Mouse (Mus musculus): ENCODE measurements at regions not wholly inside any gene's neighbourhood (a gene's known extent, or its start where the extent isn't known, plus 50 kb on each side); places are given as distances from the start of the nearest gene placed in this dataset.
A peak's percentile ranks its signal among the peaks of the same experiment; 100 is the strongest.
"Not testable (repeated sequence)": the region's sequence is repeated elsewhere in the genome, so short reads cannot be mapped to it uniquely, and the experiment has no call there.

DNA sequence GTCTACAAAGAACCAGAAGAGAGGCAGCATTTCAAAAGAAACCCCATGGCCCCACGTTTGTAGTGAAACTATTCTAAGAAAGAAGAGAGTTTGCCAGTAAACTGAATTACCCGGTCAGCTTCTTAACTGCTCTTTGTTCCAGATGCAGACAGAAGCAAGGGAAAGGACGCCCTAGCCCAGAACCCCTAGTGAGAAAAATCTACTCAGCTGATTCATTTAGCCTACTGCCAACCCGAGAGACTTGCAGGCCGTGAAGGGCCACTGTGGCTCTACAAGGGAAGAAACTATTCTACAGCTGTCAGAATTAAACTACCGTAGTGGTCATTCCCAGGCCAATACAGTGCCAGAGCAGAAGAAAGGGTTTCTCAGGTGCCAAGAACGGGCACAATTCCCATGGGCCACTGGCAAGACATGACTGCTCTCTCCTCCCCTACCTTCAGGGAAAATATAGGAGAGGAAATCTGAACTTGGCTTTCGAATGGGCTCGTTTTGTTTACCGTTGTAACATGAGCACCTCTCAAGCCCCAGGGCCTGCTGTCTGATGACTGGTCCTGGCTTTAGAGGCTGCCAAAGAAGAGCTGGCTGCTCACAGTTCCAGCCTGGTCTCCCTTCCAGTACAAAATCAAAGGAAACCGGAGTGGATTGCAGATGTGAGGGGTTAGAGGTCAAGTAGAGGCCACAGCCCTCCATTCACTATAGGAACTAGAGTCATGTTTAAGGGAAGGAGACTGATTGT, 111.7 kb upstream of the Dlg1 start:
- DNase-seq: no peak
- intact Hi-C loops (cut with DNase I): no loop called here

- no peak for DNase-seq
- intact Hi-C loops (cut with DNase I): no loop called here
Observed at GRCm38 (mm10) chr16:31553361-31554146, 109.7 kb upstream of the Dlg1 start.

- DNase-seq: no peak
- intact Hi-C loops (cut with DNase I): no loop called here
Observed at GRCm38 (mm10) chr16:31560426-31560825, 102.8 kb upstream of the Dlg1 start.

DNA sequence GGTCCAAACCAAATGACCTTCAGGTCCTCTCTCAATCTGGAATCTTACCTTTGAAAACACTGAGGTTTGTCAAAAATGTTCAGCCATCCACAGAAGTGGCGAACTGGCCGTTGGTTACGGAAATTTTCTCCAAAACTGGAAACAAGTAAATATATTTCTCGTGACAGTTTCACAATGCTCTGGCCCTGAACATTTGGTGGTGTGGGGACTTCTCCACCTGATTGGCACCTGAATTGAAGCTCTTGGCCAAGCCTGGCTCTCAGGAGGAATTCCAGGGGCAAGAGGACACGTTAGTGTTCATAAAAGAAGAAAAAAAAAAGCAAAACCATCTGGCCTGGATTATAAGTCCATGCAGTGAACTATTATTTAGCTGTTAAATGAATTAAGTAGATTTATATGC, 98.3 kb upstream of the Dlg1 start:
- intact Hi-C loops (cut with DNase I): no loop called here
- no peak for DNase-seq

DNA sequence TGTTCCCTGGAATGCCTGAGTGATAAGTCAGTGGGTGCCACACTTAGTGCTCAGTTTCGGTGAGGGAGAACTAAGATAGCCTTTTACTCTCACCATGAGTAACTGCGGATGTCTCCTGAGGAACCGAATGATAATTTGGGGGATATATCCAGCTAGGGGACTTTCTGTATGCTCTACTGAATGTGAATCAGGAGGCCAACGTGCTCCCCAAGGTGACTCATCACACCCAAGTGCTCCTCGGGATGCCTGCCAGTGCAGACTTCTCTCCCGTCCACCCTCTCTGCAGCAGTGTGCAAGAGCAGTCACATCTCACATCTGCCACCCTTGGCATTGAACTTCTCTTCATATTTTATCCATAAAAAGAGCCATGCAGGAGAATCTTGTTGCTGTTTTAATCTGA, 94.9 kb upstream of the Dlg1 start:
- intact Hi-C loops (cut with DNase I): no loop called here
- no peak for DNase-seq

DNA sequence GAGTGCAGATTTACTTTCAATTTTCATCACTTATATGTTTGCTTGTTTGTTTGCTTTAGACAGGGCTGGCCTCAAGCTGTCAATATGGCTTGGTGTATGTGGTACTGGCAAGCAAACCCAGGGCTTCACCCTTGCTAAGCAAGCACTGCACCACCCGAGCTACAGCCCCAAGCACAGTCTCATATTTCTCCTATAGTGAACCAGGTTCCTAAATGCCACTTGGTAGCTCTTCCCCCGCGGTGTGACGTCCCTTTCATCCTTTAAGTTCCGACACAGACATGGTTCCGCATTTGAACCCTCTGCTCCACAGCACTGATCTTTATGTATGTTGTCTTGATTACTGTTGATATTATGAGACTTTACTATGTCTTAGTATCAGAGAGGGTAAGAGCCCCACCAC, 93.4 kb upstream of the Dlg1 start:
- intact Hi-C loops (cut with DNase I): no loop called here
- DNase-seq: no peak

GRCm38 (mm10) chr16:31570311-31571139, 92.7 kb upstream of the Dlg1 start:
- peak; percentile 35 to 59 for DNase-seq
- intact Hi-C loops (cut with DNase I): no loop called here

DNA sequence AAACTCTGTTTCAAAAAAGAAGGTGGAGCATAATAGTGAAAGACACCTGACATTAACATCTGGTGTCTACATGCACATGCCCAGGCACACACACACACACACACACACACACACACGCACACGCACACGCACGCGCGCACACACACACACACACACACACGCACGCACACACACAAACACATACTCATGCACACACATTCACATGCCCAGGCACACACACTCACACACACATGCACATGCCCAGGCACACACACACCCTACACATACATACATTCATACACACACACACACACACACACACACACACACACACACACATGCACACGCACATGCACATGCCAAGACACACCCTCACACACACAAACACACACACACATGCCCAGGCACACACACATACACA, 89.4 kb upstream of the Dlg1 start:
- intact Hi-C loops (cut with DNase I); DNase-seq: not testable (repeated sequence)

DNA sequence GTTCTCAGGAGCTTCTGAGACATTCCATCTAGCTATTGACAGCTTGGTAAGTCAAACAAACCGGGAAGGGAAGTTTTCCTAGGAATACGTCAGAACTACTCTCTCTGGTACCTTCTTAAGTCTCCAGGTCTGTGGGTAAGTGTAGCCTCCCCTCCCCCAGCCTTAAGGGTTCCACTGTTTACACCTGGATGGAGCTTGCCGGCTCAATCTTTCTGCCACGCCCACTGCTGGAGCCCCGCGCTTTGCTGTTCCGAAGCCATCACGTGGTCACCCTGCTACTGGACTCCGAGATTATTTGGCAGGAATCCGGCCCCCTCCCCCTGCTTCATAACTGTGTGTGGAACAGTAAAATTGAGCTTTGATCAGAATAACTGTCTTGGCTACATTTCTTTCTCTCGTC, 87.6 kb upstream of the Dlg1 start:
- intact Hi-C loops (cut with DNase I); DNase-seq: not testable (repeated sequence)

DNA sequence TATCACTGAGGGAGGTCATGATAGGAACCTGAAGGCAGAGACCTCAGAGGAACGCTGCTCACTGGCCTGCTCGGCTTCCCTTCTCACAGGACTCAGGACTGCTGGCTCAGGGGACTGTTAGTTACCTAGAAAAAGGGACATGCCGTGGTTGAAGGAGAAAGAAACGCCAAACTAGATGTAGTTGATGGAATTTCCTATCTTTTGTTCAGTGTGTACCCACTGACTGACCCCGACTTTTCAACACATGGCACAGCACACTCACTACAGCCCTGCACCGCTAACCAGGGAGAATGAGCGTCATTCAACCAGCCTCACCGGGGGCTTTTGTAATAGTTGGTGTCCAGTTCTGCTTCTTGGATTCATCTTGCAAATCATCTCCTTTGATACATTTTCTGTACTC, 86.8 kb upstream of the Dlg1 start:
- DNase-seq: no peak
- intact Hi-C loops (cut with DNase I): no loop called here

DNA sequence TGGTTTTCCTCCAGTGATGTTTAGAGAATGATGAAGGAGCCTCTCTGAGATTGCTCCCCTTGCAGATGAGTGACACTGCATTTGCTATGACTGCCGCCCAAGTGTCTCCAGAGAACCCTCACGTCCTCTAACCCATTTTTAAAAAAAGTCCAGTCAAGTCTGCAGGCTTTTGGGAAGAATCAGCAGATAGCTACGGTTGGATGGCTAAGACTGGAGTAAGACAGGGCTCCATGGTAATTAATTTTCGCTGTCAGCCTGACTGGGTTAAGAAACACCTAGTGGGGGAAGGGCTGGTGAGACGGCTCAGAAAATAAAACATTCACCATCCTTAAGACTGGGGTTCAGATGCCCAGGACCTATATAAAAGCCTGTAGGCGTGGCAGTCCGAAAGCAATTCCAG, 85.9 kb upstream of the Dlg1 start:
- no peak for DNase-seq
- intact Hi-C loops (cut with DNase I): no loop called here

DNA sequence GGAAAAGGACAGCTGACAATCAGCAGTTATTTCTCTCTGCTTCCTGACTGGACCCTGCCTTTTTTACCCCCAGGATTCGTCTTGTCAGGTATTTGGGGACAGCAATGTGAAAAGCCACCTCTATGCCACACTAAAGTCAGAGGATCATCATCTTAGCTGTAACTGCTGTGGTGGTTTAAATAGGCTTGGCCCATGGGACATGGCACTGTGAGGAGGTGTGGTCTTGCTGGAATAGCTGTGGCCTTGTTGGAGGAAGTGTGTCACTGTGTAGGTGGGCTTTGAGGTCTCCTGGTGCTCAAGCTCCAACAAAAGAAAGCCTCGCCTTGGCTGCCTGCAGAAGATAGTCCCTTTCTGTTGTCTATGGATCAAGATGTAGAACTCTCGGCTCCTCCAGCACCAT, 83.9 kb upstream of the Dlg1 start:
- intact Hi-C loops (cut with DNase I): no loop called here
- DNase-seq: no peak

DNA sequence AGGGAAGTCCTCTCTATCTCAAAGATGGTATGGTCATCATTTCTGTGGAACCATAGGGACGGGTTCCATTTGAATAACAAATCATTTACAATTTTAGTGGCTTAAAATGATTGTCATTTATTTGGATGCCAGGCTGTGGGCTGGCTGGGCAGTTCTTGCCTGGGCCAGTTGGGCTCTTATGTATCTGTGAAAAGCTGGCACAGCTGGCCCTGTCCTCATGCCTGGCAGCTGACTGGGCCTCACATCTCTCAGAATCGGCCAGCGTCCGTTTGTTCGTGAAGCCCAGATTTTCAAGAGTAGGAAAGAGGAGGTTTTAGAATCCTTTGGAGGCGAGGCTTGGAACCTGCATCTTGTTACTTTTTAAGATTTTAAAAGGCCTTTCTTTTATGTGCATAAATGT, 82.5 kb upstream of the Dlg1 start:
- intact Hi-C loops (cut with DNase I): no loop called here
- no peak for DNase-seq

GRCm38 (mm10) chr16:31582885-31583284, 80.4 kb upstream of the Dlg1 start:
- DNase-seq: no peak
- intact Hi-C loops (cut with DNase I): no loop called here

- no peak for DNase-seq
- intact Hi-C loops (cut with DNase I): no loop called here
Observed at GRCm38 (mm10) chr16:31583627-31584026, 79.6 kb upstream of the Dlg1 start.

DNA sequence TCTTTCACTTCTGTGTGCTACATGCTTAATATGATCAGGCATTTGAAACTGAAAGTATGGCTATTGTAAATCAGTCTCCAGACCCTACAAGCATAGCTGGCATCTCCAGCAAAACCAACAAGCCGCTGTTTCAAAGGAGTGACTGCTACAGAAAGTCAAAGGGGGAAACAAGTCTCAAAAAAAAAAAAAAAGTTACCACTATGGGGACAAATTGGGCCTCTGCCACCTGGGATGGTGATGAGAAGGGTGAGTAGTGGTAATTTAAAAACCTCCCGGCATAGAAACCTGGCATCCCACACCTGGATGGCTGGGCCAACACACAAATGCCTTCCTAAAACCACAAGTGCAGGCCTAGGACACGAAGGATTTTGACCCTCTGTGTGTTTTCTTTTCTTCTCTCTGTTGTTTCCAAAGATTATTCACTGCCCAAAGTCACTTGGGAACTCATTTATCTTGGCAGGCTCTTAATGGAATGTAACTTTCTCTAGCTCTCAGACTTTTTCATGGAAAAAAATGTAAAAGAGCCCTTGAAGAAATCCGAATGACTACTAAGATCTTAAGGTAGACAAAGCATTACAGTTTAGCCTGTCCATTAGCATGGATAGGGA, 78.9 kb upstream of the Dlg1 start:
- DNase-seq: peak in 1 of 2 experiments; percentile 10
- intact Hi-C loops (cut with DNase I): no loop called here

DNA sequence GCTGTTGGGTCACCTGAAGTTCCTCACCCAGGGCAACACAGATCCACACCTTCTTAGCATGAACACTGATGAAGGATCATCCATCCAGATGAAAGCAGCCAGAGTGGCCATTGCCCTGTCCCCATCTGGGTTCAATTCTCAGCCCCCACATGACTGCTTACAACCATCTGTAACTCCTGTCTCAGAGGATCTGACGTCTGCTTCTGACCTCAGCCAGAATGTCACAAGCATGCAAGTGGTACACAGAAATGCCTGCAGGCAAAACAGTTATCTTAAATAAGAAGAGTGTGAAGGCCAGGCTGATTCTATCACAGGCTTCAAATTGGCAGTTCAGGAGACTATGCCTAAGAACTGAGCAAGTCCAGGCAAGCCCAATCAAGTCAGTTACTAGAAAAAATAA, 76.2 kb upstream of the Dlg1 start:
- DNase-seq: no peak
- intact Hi-C loops (cut with DNase I): no loop called here

DNA sequence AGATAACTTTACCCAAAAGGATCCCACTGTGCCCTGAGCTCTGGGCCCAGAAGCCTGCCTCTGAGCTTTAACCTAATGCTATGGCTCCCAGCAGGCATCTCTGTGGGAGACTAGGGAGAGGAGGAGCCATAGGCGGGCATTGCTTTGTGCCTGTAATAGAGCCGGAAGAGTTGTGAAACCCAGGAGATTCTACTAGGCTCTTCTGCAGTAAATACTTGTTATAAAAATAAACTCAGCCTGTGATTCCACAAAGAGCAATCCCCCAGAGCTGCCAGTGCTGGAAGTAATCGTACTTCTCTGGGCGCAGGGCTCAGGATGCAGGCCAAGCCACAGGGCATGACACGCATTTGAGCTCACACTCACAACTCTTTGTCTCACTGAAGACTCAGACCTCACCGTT, 73.7 kb upstream of the Dlg1 start:
- peak; percentile 36 to 42 for DNase-seq
- intact Hi-C loops (cut with DNase I): no loop called here

DNA sequence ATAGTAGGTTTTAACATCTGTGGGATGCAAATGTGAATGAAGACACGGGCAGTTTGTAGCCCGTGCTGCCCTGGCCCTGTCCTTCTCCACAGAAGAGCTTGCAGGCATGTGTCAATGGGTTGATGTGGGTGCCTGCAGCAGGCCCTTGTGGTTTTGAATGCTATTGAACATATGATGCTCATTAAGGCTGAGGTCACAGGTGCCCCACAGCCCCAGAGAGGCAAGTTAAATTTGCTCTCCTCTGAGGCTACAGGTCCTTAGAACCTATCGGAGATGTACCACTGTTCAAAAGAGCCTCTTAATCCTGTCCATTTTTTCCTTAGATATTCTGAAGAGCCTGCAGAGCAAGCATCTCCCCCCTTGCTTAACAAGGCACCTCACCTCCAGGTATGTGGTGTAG, 71.7 kb upstream of the Dlg1 start:
- intact Hi-C loops (cut with DNase I): no loop called here
- DNase-seq: no peak

DNA sequence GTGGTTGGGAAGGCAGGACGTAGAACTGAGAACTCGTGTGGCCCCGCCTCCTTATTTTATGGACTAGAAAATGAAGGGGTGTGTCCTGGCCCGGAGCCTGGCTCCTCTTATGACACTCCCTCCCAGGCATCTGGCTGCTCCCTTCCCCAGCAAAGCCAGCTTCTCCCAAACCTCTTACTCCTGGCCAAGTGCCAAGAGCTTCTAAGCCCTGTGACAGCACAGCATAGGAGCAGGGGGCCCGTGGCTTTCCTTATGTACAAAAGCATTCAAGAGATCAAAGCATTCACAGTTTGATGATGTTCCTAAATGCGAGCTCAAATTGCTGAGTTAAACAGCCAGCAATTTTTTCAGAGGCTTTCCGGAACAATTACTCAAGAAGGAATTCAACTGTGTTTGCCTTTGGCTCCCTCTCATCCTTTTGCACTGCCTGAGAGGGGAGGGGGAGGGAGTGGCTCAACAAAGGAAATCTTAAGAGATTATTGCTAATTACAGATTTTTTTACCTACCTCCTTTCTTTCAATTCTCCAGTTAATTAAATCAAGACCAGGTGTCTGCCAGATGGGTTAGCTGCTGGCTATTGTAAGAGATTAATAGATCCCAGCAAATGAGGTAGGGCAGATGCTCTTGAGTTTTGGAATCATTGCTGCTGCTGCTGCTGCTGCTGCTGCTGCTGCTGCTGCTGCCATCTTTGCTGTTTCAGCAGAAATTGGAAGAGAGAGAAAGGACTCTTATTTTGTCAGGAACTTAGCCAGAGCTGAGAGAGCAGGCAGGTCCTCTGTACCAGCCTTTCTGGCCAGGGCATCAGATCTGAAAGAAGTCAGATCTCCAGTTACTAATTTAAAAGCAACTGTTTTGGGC, 71.0 kb upstream of the Dlg1 start:
- DNase-seq: no peak
- intact Hi-C loops (cut with DNase I): no loop called here

Measured in gastrocnemius, postnatal 36 days (tissue).